Mouse (Mus musculus) cerebellum, postnatal 4 days (tissue): ENCODE results near the gene Mthfsd.

ENCODE experiments used
- DNase-seq, 2 experiments: peaks; one replicate each; pipeline ENCODE4 v3.0.0; 2022; ENCODE audit warnings: low spot score in 2 of 2, mixed read lengths in 1 of 2

Mthfsd gene

GRCm38 (mm10) chr8:121088871-121089630 is 19.1 kb downstream of the Mthfsd start:
- DNase-seq = no peak

GRCm38 (mm10) chr8:121088281-121088680 is 19.9 kb downstream of the Mthfsd start:
- DNase-seq = no peak

- DNase-seq = no peak
These were observed 21.9 kb downstream of the Mthfsd start for GRCm38 (mm10) chr8:121086004-121086900.

- no peak for DNase-seq
These were observed 22.6 kb downstream of the Mthfsd start for GRCm38 (mm10) chr8:121085561-121085960.

GRCm38 (mm10) chr8:121085011-121085410 is 23.2 kb downstream of the Mthfsd start:
- DNase-seq = no peak

- DNase-seq = no peak
These were observed 23.8 kb downstream of the Mthfsd start, which contains the start of gene Foxf1 for GRCm38 (mm10) chr8:121084210-121084951. Gene Foxf1, plus strand, starts transcription at chr8:121084386.

- no peak for DNase-seq
These were observed 24.3 kb downstream of the Mthfsd start for GRCm38 (mm10) chr8:121083936-121084209.

GRCm38 (mm10) chr8:121083093-121083935 is 24.9 kb downstream of the Mthfsd start:
- DNase-seq = no peak

GRCm38 (mm10) chr8:121082218-121083092 is 25.7 kb downstream of the Mthfsd start:
- no peak for DNase-seq

- DNase-seq = no peak
These were observed 26.8 kb downstream of the Mthfsd start for GRCm38 (mm10) chr8:121081398-121081797.

GRCm38 (mm10) chr8:121080361-121081090 is 27.7 kb downstream of the Mthfsd start:
- DNase-seq = no peak

GRCm38 (mm10) chr8:121079944-121080343 is 28.2 kb downstream of the Mthfsd start:
- DNase-seq = no peak

- no peak for DNase-seq
These were observed 29.0 kb downstream of the Mthfsd start for GRCm38 (mm10) chr8:121079201-121079600.

GRCm38 (mm10) chr8:121078721-121079120 is 29.5 kb downstream of the Mthfsd start:
- DNase-seq = no peak

- DNase-seq = no peak
These were observed 31.6 kb downstream of the Mthfsd start for GRCm38 (mm10) chr8:121076555-121076954.

GRCm38 (mm10) chr8:121075936-121076335 is 32.3 kb downstream of the Mthfsd start:
- DNase-seq = no peak

- no peak for DNase-seq
These were observed 33.4 kb downstream of the Mthfsd start for GRCm38 (mm10) chr8:121074848-121075145.

- DNase-seq = no peak
These were observed 33.9 kb downstream of the Mthfsd start for GRCm38 (mm10) chr8:121074108-121074847.
